Comparison of ENCODE assay signal across 14 mouse cellular contexts in genomic region chr11:103404618-103405017, GRCm38 (mm10).
"Had no signal": no experiment of that assay in that cellular context is flagged by ENCODE, and none has a peak within 500 bp of the region (broad histone marks: within the 10 kb centered on the region; RNA-seq: fewer than 3 reads in every experiment).

No protein-coding gene starts in this region.

- H3K4me3 ChIP-seq: limb, embryonic 15.5 days; megakaryocyte, embryonic 14.5 days; midbrain, embryonic 12.5 days; neural tube, embryonic 13.5 days had no signal

- DNase-seq: kidney, adult 8-10 months; kidney, postnatal 25 days; layer of hippocampus, postnatal 36 days; lung, embryonic 14.5 days; lung, postnatal 10 days; lung, postnatal 4 days; thymus, postnatal 14 days had no signal

- H3K9ac ChIP-seq: limb, embryonic 15.5 days; lung, embryonic 14.5 days; midbrain, embryonic 12.5 days; neural tube, embryonic 13.5 days had no signal

- H3K4me2 ChIP-seq: limb, embryonic 15.5 days; lung, embryonic 14.5 days; midbrain, embryonic 12.5 days; neural tube, embryonic 13.5 days had no signal

- H3K9me3 ChIP-seq: limb, embryonic 15.5 days; megakaryocyte, embryonic 14.5 days; midbrain, embryonic 12.5 days; neural tube, embryonic 13.5 days had no signal

- ATAC-seq: intestine, embryonic 16.5 days; midbrain, embryonic 16.5 days had no signal

- H3K27me3 ChIP-seq: limb, embryonic 15.5 days; megakaryocyte, embryonic 14.5 days; midbrain, embryonic 12.5 days; neural tube, embryonic 13.5 days had no signal

- H3K27ac ChIP-seq: limb, embryonic 15.5 days; midbrain, embryonic 12.5 days; neural tube, embryonic 13.5 days; stomach, postnatal 0 days had no signal
